Mouse (Mus musculus): ENCODE data around the gene Prdm15.

GRCm38 (mm10) chr16:97848832-97849231, 2.8 kb downstream of the Prdm15 start:
- TF ChIP-seq CHD2 (IDR thresholded peaks at IDR 0.05; ENCODE audit: low read length) (no peak), POLR2AphosphoS2 (IDR thresholded peaks at IDR 0.05; ENCODE audit: low read depth, low read length) (no peak), POLR2A (IDR thresholded peaks at IDR 0.05; ENCODE audit: low read depth, low read length) (no peak), BHLHE40 (IDR thresholded peaks at IDR 0.05; ENCODE audit: low read depth, low read length) (no peak), TCF12 (IDR thresholded peaks at IDR 0.05; ENCODE audit: low read depth, low read length) (no peak), RAD21 (IDR thresholded peaks at IDR 0.05; ENCODE audit: low read depth, low read length) (no peak), CTCF (conservative IDR thresholded peaks at IDR 0.05 in 1 of 2, IDR thresholded peaks at IDR 0.05 in 1 of 2; ENCODE audit: low read depth in 2 of 2, low read length in 2 of 2) (no peak), MEF2A (IDR thresholded peaks at IDR 0.05; ENCODE audit: borderline replicate concordance, low read depth, low read length) (no peak)

Data from CH12.LX (cell line).